Mouse (Mus musculus) liver, postnatal 0 days (tissue): ENCODE data around the gene Osbpl3. TPM values are rescaled to one million over a fixed set of nuclear protein-coding genes. Genes with fewer than 3 reads are reported as not detected.
A peak's percentile ranks its signal among the peaks of the same experiment; 100 is the strongest.

Experiments used
- ATAC-seq: fragments of 200-750 bp; cut with Nextera tagmentation; 2 replicates; pipeline ENCODE4 v1.8.0; 2017; ENCODE audit warnings: mild to moderate bottlenecking, moderate library complexity
- DNase-seq: peaks from one replicate; pipeline ENCODE4 v3.0.0-alpha.2; 2016
- H3K27ac ChIP-seq: fragments of 300-500 bp; sonication (generic); 2 replicates; pipeline ENCODE4 v1.5.1; 2014; ENCODE audit warnings: antibody characterized with exemption, moderate library complexity, mild to moderate bottlenecking, low read depth
- H3K27me3 ChIP-seq: fragments of 300-500 bp; sonication (generic); 2 replicates; pipeline ENCODE4 v1.6.1; 2014; ENCODE audit warnings: low read length, control low read depth, mixed read lengths; ENCODE audit not compliant: insufficient read depth
- H3K36me3 ChIP-seq: fragments of 300-500 bp; sonication (generic); replicated peaks from 2 replicates; pipeline ENCODE4 v1.6.1; 2014; ENCODE audit warnings: mild to moderate bottlenecking, control low read depth, low read length, moderate library complexity, mixed read lengths; ENCODE audit not compliant: insufficient read depth
- H3K4me1 ChIP-seq: fragments of 300-500 bp; sonication (generic); 2 replicates; pipeline ENCODE4 v1.6.1; 2014; ENCODE audit warnings: antibody characterized with exemption, mild to moderate bottlenecking, control low read depth; ENCODE audit not compliant: insufficient read depth
- H3K4me2 ChIP-seq: fragments of 300-500 bp; sonication (generic); 2 replicates; pipeline ENCODE4 v1.6.1; 2014; ENCODE audit warnings: low read depth, mild to moderate bottlenecking, low read length, moderate library complexity, mixed read lengths
- H3K4me3 ChIP-seq: fragments of 300-500 bp; sonication (generic); 2 replicates; pipeline ENCODE4 v1.5.1; 2014; ENCODE audit warnings: low read depth, low read length
- H3K9ac ChIP-seq: fragments of 300-500 bp; sonication (generic); replicated peaks from 2 replicates; pipeline ENCODE4 v1.6.1; 2014; ENCODE audit warnings: mild to moderate bottlenecking, moderate library complexity
- H3K9me3 ChIP-seq: fragments of 300-500 bp; sonication (generic); 2 replicates; pipeline ENCODE4 v1.6.1; 2016; ENCODE audit warnings: mild to moderate bottlenecking, control low read depth, low read length, mixed read lengths
- CTCF ChIP-seq: sonication (generic); IDR thresholded peaks from 2 replicates; pipeline ENCODE4 v1.5.1; 2016; ENCODE audit warnings: antibody characterized with exemption, low read depth
- EP300 ChIP-seq: IDR thresholded peaks from 2 replicates; pipeline ENCODE4 v1.6.1; 2016; ENCODE audit warnings: antibody characterized with exemption, low read depth, mild to moderate bottlenecking
- WGBS: fragments of 180-500 bp; shearing (Covaris S2); extraction: QIAGEN DNeasy Blood & Tissue Kit; methylation state at CpG from one replicate; pipeline ENCODE4 v1.1.7; 2014; ENCODE audit not compliant: insufficient replicate concordance; 5-methylcytosine and 5-hydroxymethylcytosine counted together
- polyA plus RNA-seq: library from polyadenylated mRNA; unstranded; fragments of >200 nt; fragmentation: Nextera tagmentation; extraction: Ambion mirVana; gene quantifications from 2 replicates; pipeline ENCODE4 v1.2.1, GENCODE M21; 2015

Osbpl3 gene
- polyA plus RNA-seq, 1 experiment from 2014 or later, result 0.96 TPM

GRCm38 (mm10) chr6:50295136-50295535 lies 160.9 kb downstream of the Osbpl3 start:
- H3K4me1 ChIP-seq, result no peaks in the 10 kb centered on the region
- H3K27me3 ChIP-seq, result no peaks in the 10 kb centered on the region
- no peak overlapping the region for H3K4me2 ChIP-seq
- no peak overlapping the region for H3K4me3 ChIP-seq
- ATAC-seq (no peak), DNase-seq (no peak)
- H3K27ac ChIP-seq, result no peak overlapping the region
- no peak overlapping the region for H3K9ac ChIP-seq
- no peak for TF ChIP-seq CTCF
- no peak for TF ChIP-seq EP300
- 45% methylated on average over 10 of the region's 10 CpGs for WGBS
- no peaks in the 10 kb centered on the region for H3K36me3 ChIP-seq
- no peaks in the 10 kb centered on the region for H3K9me3 ChIP-seq

- Histone ChIP-seq H3K4me3 (no peak overlapping the region), H3K4me1 (no peaks in the 10 kb centered on the region), H3K9ac (no peak overlapping the region), H3K27ac (no peak overlapping the region), H3K27me3 (no peaks in the 10 kb centered on the region), H3K36me3 (no peaks in the 10 kb centered on the region), H3K4me2 (no peak overlapping the region), H3K9me3 (no peaks in the 10 kb centered on the region)
- WGBS, result 28% methylated on average over 1 of the region's 1 CpGs
- DNase-seq (peak; percentile 74), ATAC-seq (peak; percentile 64)
- peak; percentile 99 for TF ChIP-seq CTCF
- TF ChIP-seq EP300, result no peak
Measured at GRCm38 (mm10) chr6:50294128-50294527, 161.9 kb downstream of the Osbpl3 start.

DNA sequence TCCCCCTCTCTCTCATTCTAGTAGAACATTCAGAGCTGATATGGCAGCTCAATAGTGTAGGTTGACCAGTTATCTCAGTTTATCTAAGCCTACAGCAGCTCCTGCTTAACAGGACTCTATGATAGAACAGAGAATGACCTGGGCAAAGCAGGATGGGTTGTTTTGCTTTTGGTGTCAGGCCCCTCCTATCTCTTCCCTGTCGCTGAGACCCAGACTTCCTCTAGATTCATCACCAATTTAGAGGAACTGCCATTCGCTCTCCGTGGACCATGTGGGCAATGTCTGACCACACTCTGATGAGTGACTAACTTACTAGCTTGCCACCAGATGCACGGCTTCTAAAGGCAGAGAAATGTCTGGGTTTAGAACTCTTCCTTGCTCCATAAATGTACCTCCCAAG lies 164.4 kb downstream of the Osbpl3 start:
- Histone ChIP-seq H3K4me2 (no peak overlapping the region), H3K36me3 (no peaks in the 10 kb centered on the region), H3K4me3 (no peak overlapping the region), H3K27ac (no peak overlapping the region), H3K27me3 (no peaks in the 10 kb centered on the region), H3K9ac (no peak overlapping the region), H3K9me3 (no peaks in the 10 kb centered on the region), H3K4me1 (no peaks in the 10 kb centered on the region)
- WGBS, result 21% methylated on average over 4 of the region's 4 CpGs
- no peak for DNase-seq
- TF ChIP-seq CTCF (no peak), EP300 (no peak)
- ATAC-seq, result 0 out of 2 replicates have a peak, but pooled peaks have one; percentile 21

GRCm38 (mm10) chr6:50286881-50287280 lies 169.1 kb downstream of the Osbpl3 start:
- ATAC-seq (no peak), DNase-seq (no peak)
- H3K9me3 ChIP-seq, result no peaks in the 10 kb centered on the region
- no peak overlapping the region for H3K4me2 ChIP-seq
- no peak for TF ChIP-seq EP300
- TF ChIP-seq CTCF, result no peak
- no peaks in the 10 kb centered on the region for H3K27me3 ChIP-seq
- WGBS, result 85% methylated on average over 3 of the region's 3 CpGs
- H3K36me3 ChIP-seq, result no peaks in the 10 kb centered on the region
- H3K27ac ChIP-seq, result no peak overlapping the region
- no peak overlapping the region for H3K9ac ChIP-seq
- H3K4me1 ChIP-seq, result no peaks in the 10 kb centered on the region
- H3K4me3 ChIP-seq, result no peak overlapping the region

DNA sequence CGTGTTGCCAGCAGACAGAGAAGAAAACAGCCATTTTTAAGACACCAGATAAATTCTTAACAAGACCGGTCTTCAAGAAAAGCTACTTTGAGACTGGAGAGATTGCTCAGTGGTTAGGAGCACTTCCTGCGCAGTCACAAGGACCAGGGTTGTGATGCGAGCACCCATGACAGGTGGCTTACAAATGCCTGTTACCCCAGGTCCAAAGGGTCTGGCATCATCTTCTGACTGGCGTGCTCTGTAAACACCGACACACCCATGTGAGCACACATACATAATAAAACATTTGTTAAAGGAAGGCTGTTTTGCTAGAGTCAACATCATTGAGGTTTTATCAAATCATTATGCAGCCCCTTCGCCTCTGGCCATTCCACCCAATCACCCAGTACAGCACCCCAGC lies 176.4 kb downstream of the Osbpl3 start:
- 87% methylated on average over 7 of the region's 7 CpGs for whole genome bisulfite sequencing
- Histone ChIP-seq H3K9me3 (no peaks in the 10 kb centered on the region), H3K36me3 (no peaks in the 10 kb centered on the region), H3K27me3 (no peaks in the 10 kb centered on the region), H3K4me1 (no peaks in the 10 kb centered on the region), H3K9ac (no peak overlapping the region), H3K4me3 (no peak overlapping the region), H3K27ac (no peak overlapping the region), H3K4me2 (no peak overlapping the region)
- TF ChIP-seq EP300 (no peak), CTCF (no peak)
- ATAC-seq (no peak), DNase-seq (no peak)

GRCm38 (mm10) chr6:50273947-50274346 lies 182.1 kb downstream of the Osbpl3 start:
- no peak for ATAC-seq
- DNase-seq, result no peak
- WGBS, result 67% methylated on average over 4 of the region's 4 CpGs

DNA sequence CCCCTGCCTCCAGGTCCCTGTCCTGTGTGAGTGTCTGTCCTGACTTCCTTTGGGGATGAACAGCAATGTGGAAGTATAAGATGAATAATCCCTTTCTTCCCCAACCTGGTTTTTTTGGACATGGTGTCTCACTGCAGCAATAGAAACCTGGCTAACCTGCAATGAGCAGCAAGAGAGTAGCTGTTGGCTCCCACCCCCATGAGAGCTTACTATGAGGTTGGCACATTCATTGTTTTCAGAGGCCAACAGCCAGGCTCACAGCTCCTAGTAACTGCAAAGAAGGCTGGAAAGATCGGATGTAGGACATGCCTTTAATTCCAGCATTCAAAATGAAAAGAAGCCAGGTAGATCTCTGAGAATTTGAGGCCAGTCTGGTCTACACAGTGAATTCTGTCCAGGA lies 182.6 kb downstream of the Osbpl3 start:
- Histone ChIP-seq H3K27me3 (no peaks in the 10 kb centered on the region), H3K36me3 (no peaks in the 10 kb centered on the region), H3K4me2 (no peak overlapping the region), H3K27ac (no peak overlapping the region), H3K4me3 (no peak overlapping the region), H3K4me1 (no peaks in the 10 kb centered on the region), H3K9ac (no peak overlapping the region), H3K9me3 (no peaks in the 10 kb centered on the region)
- ATAC-seq, result no peak
- TF ChIP-seq EP300 (no peak), CTCF (no peak)
- WGBS, result 61% methylated on average over 1 of the region's 1 CpGs
- no peak for DNase-seq

More at GRCm38 (mm10) chr6:50273947-50274346, 182.1 kb downstream of the Osbpl3 start:
- Histone ChIP-seq H3K27me3 (no peaks in the 10 kb centered on the region), H3K36me3 (no peaks in the 10 kb centered on the region), H3K4me3 (no peak overlapping the region), H3K9me3 (no peaks in the 10 kb centered on the region), H3K4me2 (no peak overlapping the region), H3K27ac (no peak overlapping the region), H3K4me1 (no peaks in the 10 kb centered on the region), H3K9ac (no peak overlapping the region)
- TF ChIP-seq EP300 (no peak), CTCF (no peak)
